Mouse (Mus musculus) yolk sac, embryonic 10.5 days (tissue): Measurements from ENCODE around the gene Ptprd.

Experiments used
- DNase-seq: peaks from one replicate; pipeline ENCODE4 v3.0.0-alpha.2; 2017; ENCODE audit warnings: low spot score

The Ptprd gene

GRCm38 (mm10) chr4:75894871-75895270 is 2316.9 kb downstream of the Ptprd start:
- DNase-seq = no peak
